Mouse (Mus musculus): ENCODE measurements around the gene Gm21797.
"Not testable (repeated sequence)": the region's sequence is repeated elsewhere in the genome, so short reads cannot be mapped to it uniquely, and the experiment has no call there.

Gm21797 gene

DNA sequence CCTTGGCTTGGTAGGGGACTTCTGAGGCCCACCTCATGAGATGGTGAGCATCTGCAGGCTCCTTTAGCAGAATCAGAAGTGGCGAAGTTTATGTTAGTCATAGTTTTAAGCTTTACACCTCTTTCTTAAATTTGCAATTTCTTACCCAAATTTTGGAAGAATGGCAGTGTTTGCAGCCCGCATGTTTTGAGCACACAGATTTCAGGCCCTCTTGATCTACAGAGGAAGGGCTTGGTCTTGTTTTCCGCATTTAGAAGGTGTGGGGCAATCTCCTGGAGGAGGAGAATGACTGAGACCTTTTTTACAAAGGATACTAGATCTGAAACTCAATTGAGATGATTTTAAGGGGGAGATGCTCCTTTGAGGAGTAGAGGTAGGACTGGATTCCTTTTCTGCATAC lies at the start of gene Gm21797:
Gene Gm21797 (minus strand): TSS at position 101 of the 400 bp plus-strand sequence.
- DNase-seq, result not testable (repeated sequence)

DNA sequence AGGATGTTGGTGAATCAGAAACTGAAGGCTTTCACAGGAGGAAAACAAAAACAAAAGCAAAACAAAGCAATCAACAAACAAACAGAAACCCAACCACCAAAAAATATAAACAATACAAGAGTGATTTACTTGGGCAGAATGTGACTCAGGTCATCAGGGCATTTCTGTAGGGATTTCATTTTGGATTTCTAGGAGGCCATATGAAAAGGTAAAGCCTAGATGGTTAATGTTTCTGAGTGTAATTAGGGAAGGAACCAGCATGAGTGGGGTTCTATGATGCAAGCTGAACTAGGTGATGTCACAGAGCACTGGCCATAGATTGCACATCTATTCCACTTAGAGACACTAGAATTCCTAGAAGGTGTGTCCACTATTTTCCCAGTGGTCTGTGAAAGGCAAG lies 29.0 kb upstream of the Gm21797 start, which contains the start of gene Gm20795:
Gene Gm20795 (plus strand): TSS at position 301 of the 400 bp plus-strand sequence.
- not testable (repeated sequence) for DNase-seq
